Mouse (Mus musculus): ENCODE results near the gene Reep3. TPM values are rescaled to one million over a fixed set of nuclear protein-coding genes. Genes with fewer than 3 reads are reported as not detected.

The Reep3 gene
- polyA plus RNA-seq, 1 experiment: 14.7 TPM

- Histone ChIP-seq H3ac (ENCODE audit: control insufficient read depth, insufficient read length, low read depth) (no peak overlapping the region), H3K36me3 (ENCODE audit: control insufficient read depth, insufficient read depth) (no peaks in the 10 kb centered on the region), H3K27me3 (ENCODE audit: control insufficient read depth, insufficient read depth, insufficient read length) (no peaks in the 10 kb centered on the region), H3K4me3 (ENCODE audit: insufficient read depth, poor library complexity, severe bottlenecking) (no peak overlapping the region), H3K79me2 (ENCODE audit: control insufficient read depth, insufficient read depth) (peaks cover 25% of the 10 kb centered on the region), H3K79me3 (ENCODE audit: low read depth) (peaks cover 2% of the 10 kb centered on the region)
- TF ChIP-seq CEBPB (IDR thresholded peaks at IDR 0.05; ENCODE audit: low read depth) (no peak), MYOG (IDR thresholded peaks at IDR 0.05; ENCODE audit: control insufficient read depth, extremely low read depth, insufficient read length) (no peak), USF1 (IDR thresholded peaks at IDR 0.05; ENCODE audit: low read depth) (no peak), MYOD1 (IDR thresholded peaks at IDR 0.05; ENCODE audit: control insufficient read depth, insufficient read length, low read depth) (no peak), MAX (IDR thresholded peaks at IDR 0.05) (no peak), CTCF (IDR thresholded peaks at IDR 0.05; ENCODE audit: control insufficient read depth, insufficient read depth, insufficient read length) (no peak), FOSL1 (IDR thresholded peaks at IDR 0.05; ENCODE audit: insufficient read depth, low read length, poor library complexity, severe bottlenecking) (no peak)
Observed at GRCm38 (mm10) chr10:67061367-67061801, 35.4 kb downstream of the Reep3 start.

GRCm38 (mm10) chr10:67058702-67059101 is 38.0 kb downstream of the Reep3 start:
- H3ac ChIP-seq (ENCODE audit: control insufficient read depth, insufficient read length, low read depth): no peak overlapping the region
- TF ChIP-seq CTCF (IDR thresholded peaks at IDR 0.05; ENCODE audit: control insufficient read depth, insufficient read depth, insufficient read length) (no peak), MAX (IDR thresholded peaks at IDR 0.05) (no peak), MYOG (IDR thresholded peaks at IDR 0.05; ENCODE audit: control insufficient read depth, extremely low read depth, insufficient read length) (no peak), FOSL1 (IDR thresholded peaks at IDR 0.05; ENCODE audit: insufficient read depth, low read length, poor library complexity, severe bottlenecking) (no peak), CEBPB (IDR thresholded peaks at IDR 0.05; ENCODE audit: low read depth) (no peak), USF1 (IDR thresholded peaks at IDR 0.05; ENCODE audit: low read depth) (no peak), MYOD1 (IDR thresholded peaks at IDR 0.05; ENCODE audit: control insufficient read depth, insufficient read length, low read depth) (no peak)
- no peak overlapping the region for H3K4me3 ChIP-seq (ENCODE audit: insufficient read depth, poor library complexity, severe bottlenecking)
- no peaks in the 10 kb centered on the region for H3K36me3 ChIP-seq (ENCODE audit: control insufficient read depth, insufficient read depth)
- no peaks in the 10 kb centered on the region for H3K27me3 ChIP-seq (ENCODE audit: control insufficient read depth, insufficient read depth, insufficient read length)
- H3K79me2 ChIP-seq (ENCODE audit: control insufficient read depth, insufficient read depth): peaks cover 32% of the 10 kb centered on the region
- H3K79me3 ChIP-seq (ENCODE audit: low read depth): peaks cover 7% of the 10 kb centered on the region

- Histone ChIP-seq H3ac (ENCODE audit: control insufficient read depth, insufficient read length, low read depth) (no peak overlapping the region), H3K4me3 (ENCODE audit: insufficient read depth, poor library complexity, severe bottlenecking) (no peak overlapping the region), H3K79me2 (ENCODE audit: control insufficient read depth, insufficient read depth) (peaks cover 35% of the 10 kb centered on the region), H3K79me3 (ENCODE audit: low read depth) (peaks cover 7% of the 10 kb centered on the region), H3K36me3 (ENCODE audit: control insufficient read depth, insufficient read depth) (no peaks in the 10 kb centered on the region), H3K27me3 (ENCODE audit: control insufficient read depth, insufficient read depth, insufficient read length) (no peaks in the 10 kb centered on the region)
- no peak for TF ChIP-seq MYOG (IDR thresholded peaks at IDR 0.05; ENCODE audit: control insufficient read depth, extremely low read depth, insufficient read length)
- TF ChIP-seq MAX (IDR thresholded peaks at IDR 0.05): no peak
- no peak for TF ChIP-seq CEBPB (IDR thresholded peaks at IDR 0.05; ENCODE audit: low read depth)
- TF ChIP-seq FOSL1 (IDR thresholded peaks at IDR 0.05; ENCODE audit: insufficient read depth, low read length, poor library complexity, severe bottlenecking): no peak
- no peak for TF ChIP-seq USF1 (IDR thresholded peaks at IDR 0.05; ENCODE audit: low read depth)
- no peak for TF ChIP-seq MYOD1 (IDR thresholded peaks at IDR 0.05; ENCODE audit: control insufficient read depth, insufficient read length, low read depth)
- TF ChIP-seq CTCF (IDR thresholded peaks at IDR 0.05; ENCODE audit: control insufficient read depth, insufficient read depth, insufficient read length): no peak
Observed at GRCm38 (mm10) chr10:67058297-67058696, 38.4 kb downstream of the Reep3 start.

- Histone ChIP-seq H3K27me3 (ENCODE audit: control insufficient read depth, insufficient read depth, insufficient read length) (no peaks in the 10 kb centered on the region), H3K36me3 (ENCODE audit: control insufficient read depth, insufficient read depth) (no peaks in the 10 kb centered on the region), H3K79me3 (ENCODE audit: low read depth) (peaks cover 7% of the 10 kb centered on the region), H3K4me3 (ENCODE audit: insufficient read depth, poor library complexity, severe bottlenecking) (no peak overlapping the region), H3ac (ENCODE audit: control insufficient read depth, insufficient read length, low read depth) (no peak overlapping the region), H3K79me2 (ENCODE audit: control insufficient read depth, insufficient read depth) (peaks cover 35% of the 10 kb centered on the region)
- TF ChIP-seq MYOG (IDR thresholded peaks at IDR 0.05; ENCODE audit: control insufficient read depth, extremely low read depth, insufficient read length) (no peak), MAX (IDR thresholded peaks at IDR 0.05) (no peak), CEBPB (IDR thresholded peaks at IDR 0.05; ENCODE audit: low read depth) (no peak), CTCF (IDR thresholded peaks at IDR 0.05; ENCODE audit: control insufficient read depth, insufficient read depth, insufficient read length) (no peak), USF1 (IDR thresholded peaks at IDR 0.05; ENCODE audit: low read depth) (no peak), FOSL1 (IDR thresholded peaks at IDR 0.05; ENCODE audit: insufficient read depth, low read length, poor library complexity, severe bottlenecking) (no peak), MYOD1 (IDR thresholded peaks at IDR 0.05; ENCODE audit: control insufficient read depth, insufficient read length, low read depth) (no peak)
Observed at GRCm38 (mm10) chr10:67057696-67058095, 39.0 kb downstream of the Reep3 start.

GRCm38 (mm10) chr10:67057208-67057607 is 39.5 kb downstream of the Reep3 start:
- Histone ChIP-seq H3K27me3 (ENCODE audit: control insufficient read depth, insufficient read depth, insufficient read length) (no peaks in the 10 kb centered on the region), H3K79me3 (ENCODE audit: low read depth) (peaks cover 7% of the 10 kb centered on the region), H3ac (ENCODE audit: control insufficient read depth, insufficient read length, low read depth) (no peak overlapping the region), H3K4me3 (ENCODE audit: insufficient read depth, poor library complexity, severe bottlenecking) (no peak overlapping the region), H3K36me3 (ENCODE audit: control insufficient read depth, insufficient read depth) (no peaks in the 10 kb centered on the region), H3K79me2 (ENCODE audit: control insufficient read depth, insufficient read depth) (peaks cover 35% of the 10 kb centered on the region)
- TF ChIP-seq MYOD1 (IDR thresholded peaks at IDR 0.05; ENCODE audit: control insufficient read depth, insufficient read length, low read depth) (no peak), CEBPB (IDR thresholded peaks at IDR 0.05; ENCODE audit: low read depth) (no peak), MAX (IDR thresholded peaks at IDR 0.05) (no peak), USF1 (IDR thresholded peaks at IDR 0.05; ENCODE audit: low read depth) (no peak), CTCF (IDR thresholded peaks at IDR 0.05; ENCODE audit: control insufficient read depth, insufficient read depth, insufficient read length) (no peak), FOSL1 (IDR thresholded peaks at IDR 0.05; ENCODE audit: insufficient read depth, low read length, poor library complexity, severe bottlenecking) (no peak)
